Mouse (Mus musculus) frontal cortex, postnatal 10 days (tissue): ENCODE measurements around the gene BC107364.
"Not testable (repeated sequence)": the region's sequence is repeated elsewhere in the genome, so short reads cannot be mapped to it uniquely, and the experiment has no call there.

Experiments used
- DNase-seq, 2 experiments: peaks; one replicate each; pipeline ENCODE4 v3.0.0; 2022; ENCODE audit warnings: low spot score in 2 of 2, mixed read lengths in 1 of 2

BC107364 gene

DNA sequence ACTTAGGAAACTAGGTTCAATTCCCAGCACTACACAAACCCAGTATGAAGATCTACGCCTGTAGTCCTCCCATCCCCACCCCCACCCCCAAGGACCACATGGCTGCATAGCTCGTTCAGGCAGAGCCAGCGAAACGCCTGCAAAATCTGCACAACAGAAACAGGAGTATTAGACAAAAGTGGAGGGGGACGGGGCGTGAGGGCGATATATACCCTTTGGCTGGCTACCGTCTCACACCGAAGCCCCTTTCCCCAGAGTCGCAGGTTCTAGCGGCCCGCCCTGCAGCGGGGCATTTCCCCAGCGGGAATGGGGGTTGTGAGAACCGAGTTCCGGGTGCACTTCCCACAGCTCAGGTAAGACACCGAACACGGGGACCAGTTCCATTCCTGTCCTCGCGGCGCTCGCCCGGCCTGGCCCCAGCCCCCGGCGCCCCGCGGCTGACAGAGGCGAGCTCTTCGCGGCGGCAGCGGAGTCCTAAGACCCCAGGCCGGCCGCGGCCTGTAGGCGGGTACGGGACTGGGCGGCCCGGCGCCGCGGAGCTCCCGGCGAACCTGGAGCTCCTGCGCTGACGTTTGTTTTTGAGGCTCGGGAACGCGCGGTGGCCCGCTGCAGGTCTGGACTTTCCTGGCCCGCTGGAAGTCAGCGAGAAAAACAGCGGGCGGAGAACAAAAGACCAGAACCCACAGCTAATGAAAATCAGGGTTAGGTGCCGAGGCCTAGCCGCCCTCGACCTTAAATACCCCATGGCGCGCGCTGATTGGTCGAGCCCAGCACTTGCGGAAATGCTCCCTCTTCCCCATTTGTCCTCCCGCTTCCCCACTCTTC is 37.8 kb downstream of the BC107364 start:
- DNase-seq: peak; percentile 31 to 70

DNA sequence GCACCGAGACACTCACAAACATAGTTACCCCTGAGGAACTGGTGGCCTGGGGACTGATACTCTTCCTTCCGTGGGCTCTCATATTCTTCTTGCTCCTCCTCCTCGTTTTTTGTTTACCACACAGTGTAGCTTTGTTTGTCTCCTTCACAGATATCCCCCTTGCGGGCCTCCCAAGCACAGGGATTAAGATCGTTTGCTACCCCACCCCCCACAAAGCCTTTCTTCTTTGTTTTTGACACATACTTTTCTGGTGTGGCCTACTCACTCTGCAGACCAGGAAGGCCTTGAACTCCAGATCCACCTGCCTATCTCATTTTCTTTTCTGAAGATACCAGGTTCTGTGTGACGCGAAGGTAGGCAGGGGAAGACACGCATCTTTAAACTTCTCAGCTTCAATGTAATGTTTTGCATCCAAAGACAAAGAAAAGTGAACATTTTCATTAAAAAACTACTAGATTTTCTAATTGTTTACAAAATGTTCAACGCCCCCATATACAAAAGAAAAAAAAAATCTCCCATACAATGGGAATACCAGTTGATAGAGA is 38.5 kb downstream of the BC107364 start:
- no peak for DNase-seq

GRCm38 (mm10) chr3:96411821-96412220 is 40.3 kb downstream of the BC107364 start:
- no peak for DNase-seq

DNA sequence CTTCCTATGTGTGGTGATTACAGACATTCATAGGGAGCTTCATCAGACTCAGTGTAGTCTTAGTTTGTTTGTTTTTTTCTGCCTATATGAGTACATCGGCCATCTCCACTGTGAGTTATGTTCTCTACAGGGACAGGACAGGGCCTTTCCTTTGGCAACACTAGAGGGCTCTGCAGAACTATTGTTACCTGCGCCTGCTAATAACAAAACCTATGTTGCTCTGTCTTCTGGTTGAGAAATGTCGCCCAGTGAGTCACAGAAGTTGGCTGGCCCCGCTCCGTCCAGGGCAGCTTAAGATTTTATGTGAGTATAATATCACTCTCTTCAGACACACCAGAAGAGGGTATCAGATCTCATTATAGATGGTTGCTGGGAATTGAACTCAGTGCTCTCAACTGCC is 41.1 kb downstream of the BC107364 start:
- DNase-seq: no peak

DNA sequence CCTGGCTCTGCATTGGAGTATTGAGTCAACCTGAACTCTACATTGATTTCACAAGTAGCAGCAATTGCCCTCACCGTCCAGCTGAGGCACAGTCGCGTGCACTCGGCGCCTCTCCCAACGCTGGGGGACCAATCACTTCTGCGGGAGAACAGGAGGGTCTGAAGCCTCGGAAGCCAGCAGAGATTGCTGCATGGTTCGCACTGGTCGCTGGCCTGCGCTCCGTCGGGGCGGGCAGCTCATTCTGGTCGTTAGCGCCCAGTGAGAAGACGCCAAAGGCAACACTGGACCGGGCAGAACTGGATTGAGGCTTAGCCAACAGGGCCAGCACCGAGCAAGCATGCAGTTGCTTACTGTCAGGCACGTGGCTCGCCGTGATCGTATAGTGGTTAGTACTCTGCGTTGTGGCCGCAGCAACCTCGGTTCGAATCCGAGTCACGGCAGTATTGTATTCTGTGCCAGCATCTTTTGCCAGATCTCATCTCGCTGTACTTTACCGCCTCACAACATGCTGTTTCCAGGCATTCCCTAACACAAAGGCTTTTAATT is 42.3 kb downstream of the BC107364 start:
- no peak for DNase-seq

DNA sequence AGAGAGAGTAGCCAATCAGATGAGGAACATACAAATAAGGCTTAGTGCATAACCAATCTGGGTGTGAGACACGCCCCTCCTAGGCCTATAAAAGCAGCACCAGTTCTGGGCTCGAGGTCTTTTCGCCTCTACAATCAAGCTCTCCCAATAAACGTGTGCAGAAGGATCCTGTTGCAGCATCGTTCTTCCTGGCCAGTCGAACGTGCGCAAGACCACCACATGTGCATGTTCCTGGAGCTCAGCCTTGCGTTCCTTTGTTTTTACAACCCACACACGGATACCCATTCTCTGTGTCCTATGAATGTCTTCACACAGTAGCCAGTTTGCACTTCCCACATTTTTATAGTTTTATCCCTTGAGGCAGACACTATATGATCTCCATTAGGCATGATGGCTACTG is 44.0 kb downstream of the BC107364 start:
- DNase-seq: not testable (repeated sequence)

DNA sequence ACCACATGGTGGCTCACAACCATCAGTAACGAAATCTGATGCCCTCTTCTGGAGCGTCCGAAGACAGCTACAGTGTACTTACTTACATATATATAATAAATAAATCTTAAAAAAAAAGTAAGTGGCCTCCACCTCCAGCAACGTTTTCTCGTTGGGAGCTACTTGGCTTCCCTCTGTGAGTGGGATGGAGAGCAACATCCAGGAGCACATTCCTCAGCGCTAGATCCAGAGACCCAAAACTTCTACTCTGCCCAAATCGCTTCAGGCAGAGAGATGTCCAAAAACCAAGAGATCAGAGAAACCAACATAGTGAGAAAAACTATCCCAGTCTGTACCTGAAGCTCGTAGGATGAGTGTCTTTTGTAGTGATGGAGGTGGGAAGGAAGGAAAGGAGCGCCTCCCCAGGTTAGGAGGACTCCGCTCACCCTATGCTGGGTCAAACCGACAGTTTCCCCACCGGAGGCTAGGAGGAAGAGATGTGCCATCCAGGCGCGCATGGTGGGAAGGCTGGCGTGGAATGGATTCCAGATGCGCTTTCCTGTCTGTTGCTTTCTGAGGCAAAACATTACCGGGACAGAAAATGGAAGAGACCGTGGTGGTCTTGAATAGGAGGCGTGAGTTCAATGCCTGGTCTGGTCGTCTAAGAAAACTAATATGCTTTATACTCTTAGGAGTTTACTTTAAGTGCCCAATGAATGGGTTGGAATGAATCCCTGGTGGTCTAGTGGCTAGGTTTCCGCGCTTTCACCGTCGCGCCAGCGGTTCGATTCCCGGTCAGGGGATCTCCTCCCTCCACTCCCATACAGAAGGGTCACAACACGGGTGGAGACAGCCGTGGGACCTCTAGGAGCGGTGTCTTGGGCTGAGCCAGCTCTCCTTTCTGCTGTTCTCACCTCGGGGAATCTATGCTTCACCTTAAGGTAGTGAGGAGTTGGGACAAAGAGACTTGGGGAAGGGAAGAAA is 46.3 kb downstream of the BC107364 start:
- DNase-seq: no peak

GRCm38 (mm10) chr3:96405004-96405403 is 47.1 kb downstream of the BC107364 start:
- DNase-seq: no peak

- no peak for DNase-seq
These were observed 47.7 kb downstream of the BC107364 start for GRCm38 (mm10) chr3:96404450-96404849.

GRCm38 (mm10) chr3:96403016-96403415 is 49.1 kb downstream of the BC107364 start:
- DNase-seq: no peak

- DNase-seq: peak in 1 of 2 experiments; percentile 49
These were observed 50.1 kb downstream of the BC107364 start for GRCm38 (mm10) chr3:96401832-96402501.

GRCm38 (mm10) chr3:96401474-96401831 is 50.7 kb downstream of the BC107364 start:
- no peak for DNase-seq

DNA sequence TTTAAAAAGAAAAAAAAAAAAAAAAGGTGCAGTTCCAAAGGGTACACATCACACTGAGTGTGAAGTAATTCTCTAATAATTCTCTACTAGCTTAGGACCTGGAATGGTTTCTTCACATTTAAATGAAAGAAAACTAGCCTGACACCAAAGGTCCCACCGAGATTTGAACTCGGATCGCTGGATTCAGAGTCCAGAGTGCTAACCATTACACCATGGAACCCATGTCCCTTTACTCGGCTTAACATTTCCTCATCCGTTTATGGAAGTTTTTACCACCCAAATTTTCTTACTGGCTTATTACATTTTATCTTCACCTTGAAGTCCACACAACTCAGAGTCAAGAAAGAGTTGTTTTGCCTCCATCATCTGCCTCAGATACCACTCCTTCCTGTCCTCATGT is 53.2 kb downstream of the BC107364 start:
- no peak for DNase-seq

GRCm38 (mm10) chr3:96396857-96397256 is 55.2 kb downstream of the BC107364 start:
- no peak for DNase-seq

DNA sequence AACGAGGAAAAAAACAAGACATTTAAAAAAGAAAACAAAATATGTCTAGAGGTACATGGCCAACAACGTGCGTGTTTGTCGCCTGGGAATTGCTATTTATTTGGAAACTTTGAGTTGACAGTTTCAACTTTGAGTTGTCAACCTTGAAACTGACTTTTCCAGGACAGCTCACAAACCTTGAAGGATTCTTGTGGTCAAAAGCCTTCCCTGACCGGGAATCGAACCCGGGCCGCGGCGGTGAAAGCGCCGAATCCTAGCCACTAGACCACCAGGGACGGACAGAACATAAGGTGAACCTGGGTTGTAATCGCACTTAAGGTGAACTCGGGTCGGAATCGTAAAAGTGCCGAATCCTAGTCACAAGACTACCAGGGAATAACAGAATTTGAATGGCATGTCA is 64.9 kb downstream of the BC107364 start:
- not testable (repeated sequence) for DNase-seq
